Mouse (Mus musculus) erythroblast, embryonic 14.5 days (primary cell): Measurements from ENCODE around the gene Ggt7.

Source experiments
- GATA1 ChIP-seq: IDR thresholded peaks from 2 replicates; pipeline ENCODE4 v1.6.1; 2012; ENCODE audit warnings: low read length, inconsistent platforms, mixed read lengths
- TAL1 ChIP-seq: IDR thresholded peaks from 3 replicates; pipeline ENCODE4 v1.6.1; 2012; ENCODE audit warnings: low read length, inconsistent platforms, mixed read lengths

GRCm38 (mm10) chr2:155536292-155536691, 18.3 kb upstream of the Ggt7 start:
- no peak for TF ChIP-seq TAL1
- TF ChIP-seq GATA1: no peak
